Mouse (Mus musculus) 3T3-L1 (cell line): ENCODE measurements at regions not wholly inside any gene's neighbourhood (a gene's known extent, or its start where the extent isn't known, plus 50 kb on each side); places are given as distances from the start of the nearest gene placed in this dataset.
"Not testable (repeated sequence)": the region's sequence is repeated elsewhere in the genome, so short reads cannot be mapped to it uniquely, and the experiment has no call there.

Source experiments
- DNase-seq: peaks from one replicate; pipeline ENCODE4 v3.0.0-alpha.2; 2015; ENCODE audit warnings: low read depth, low spot score

DNA sequence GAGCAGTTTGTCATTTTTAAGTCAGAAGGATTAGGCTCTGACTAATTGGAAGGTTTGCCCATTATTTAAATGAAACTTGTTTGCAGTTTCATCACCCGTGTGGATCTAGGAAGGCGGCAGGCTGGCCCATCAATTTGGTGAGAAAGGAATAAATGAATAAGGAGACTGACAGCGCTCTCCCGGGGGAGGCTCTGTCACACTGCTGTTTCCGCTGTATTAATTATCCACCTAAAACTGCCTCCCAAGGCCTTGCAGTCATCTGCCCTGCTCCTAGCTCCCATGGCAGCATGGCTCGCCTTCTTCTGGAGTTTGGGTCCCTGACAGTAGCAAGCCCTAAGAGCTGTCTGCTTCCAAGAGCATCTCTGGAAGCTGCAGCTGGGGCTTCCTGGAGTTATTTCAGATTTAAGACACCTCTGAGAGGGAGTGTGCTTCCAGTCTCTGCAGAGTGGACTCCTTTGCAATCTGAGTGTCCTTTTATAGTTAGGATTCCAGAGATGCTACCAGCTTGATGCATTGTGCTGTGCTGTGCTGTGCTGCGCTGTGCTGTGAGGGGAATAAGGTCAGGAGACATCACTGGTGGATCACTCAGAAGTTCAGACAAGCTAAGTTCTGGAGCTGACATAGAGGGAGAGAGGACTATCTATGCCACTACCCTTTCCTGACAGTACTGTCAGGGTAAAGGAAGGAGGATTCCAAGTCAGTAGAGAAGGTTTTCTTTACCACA lies 452.9 kb upstream of the Arid1b start:
- DNase-seq: no peak

DNA sequence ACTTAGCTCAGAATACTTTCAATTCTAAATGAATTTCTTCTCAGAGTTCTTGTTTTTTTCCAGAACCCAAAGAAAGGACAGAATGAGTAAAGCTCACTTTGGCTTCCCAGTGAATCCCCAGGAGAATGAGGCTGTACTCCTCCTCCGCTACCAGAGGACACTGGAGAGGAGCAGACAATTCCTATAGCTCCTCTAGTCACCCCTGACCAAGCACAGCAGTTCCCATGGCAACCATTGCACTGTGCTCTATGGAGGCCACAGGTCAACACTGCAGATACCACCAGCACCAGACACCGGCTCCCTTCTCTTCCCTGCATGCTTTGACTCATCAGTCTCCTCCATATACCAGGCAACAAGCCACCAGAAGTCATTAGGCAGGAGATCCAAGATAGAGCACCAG lies 447.6 kb upstream of the Arid1b start:
- no peak for DNase-seq

DNA sequence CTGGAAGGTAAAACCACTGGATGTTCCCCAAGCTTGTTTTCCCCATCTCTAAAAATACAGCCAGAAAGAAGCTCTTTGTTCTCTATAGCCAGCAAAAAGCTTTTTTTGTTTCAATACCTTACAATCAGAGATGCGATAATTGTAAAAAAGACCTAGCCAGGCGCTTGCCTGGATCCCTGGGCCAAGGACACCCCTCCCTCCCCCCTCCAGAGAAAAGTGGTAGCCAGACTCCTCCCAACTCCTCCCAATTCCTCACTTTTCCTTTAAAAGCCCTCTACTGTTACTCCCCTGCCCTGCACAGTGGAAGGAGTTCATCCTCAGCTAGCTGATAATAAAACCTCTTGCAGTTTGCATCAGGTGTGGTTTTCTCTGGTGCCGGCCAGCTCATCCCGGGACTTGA lies 441.1 kb upstream of the Arid1b start:
- DNase-seq: not testable (repeated sequence)

- DNase-seq: no peak
Measured at GRCm38 (mm10) chr17:4563641-4564040, 430.5 kb upstream of the Arid1b start.

GRCm38 (mm10) chr17:4576883-4577282 lies 417.2 kb upstream of the Arid1b start:
- DNase-seq: no peak

- no peak for DNase-seq
Measured at GRCm38 (mm10) chr17:4581851-4582250, 412.3 kb upstream of the Arid1b start.

DNA sequence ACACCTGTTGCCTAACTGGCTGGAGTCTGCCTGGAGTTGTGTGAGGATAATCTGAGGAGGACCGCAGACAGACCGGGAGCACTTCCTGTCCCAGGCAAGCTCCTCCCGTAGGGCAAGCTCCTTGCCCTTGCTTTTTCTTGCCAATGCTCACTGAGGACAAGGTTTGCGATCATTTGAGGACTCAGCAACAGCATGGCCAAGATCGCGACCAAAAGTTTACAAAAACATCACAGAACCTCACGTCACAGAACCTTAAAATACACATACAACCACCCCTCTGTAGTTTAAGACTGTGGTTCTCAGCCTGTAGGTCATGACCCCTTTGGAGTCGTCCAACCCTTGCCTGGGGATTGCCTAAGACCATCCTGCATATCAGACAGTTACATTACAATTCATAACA lies 383.7 kb upstream of the Arid1b start:
- no peak for DNase-seq

DNA sequence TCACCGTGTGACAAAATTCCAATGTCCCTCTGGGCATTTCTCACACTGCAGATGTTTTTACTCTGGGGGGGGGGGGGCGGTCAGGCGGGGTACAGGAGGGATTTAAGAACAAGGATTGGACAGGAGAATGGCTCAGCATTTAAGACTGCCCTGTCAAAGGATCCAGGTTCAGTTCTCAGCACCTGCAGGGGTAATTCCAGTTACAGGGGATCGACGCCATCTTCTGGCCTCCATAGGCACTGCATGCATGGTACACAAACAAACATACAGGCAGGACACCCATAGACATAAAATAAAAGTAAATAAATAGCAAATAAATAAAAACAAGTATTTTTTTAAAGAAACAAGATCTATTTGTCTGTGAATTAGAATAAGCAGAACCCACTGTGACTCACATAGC lies 383.1 kb upstream of the Arid1b start:
- DNase-seq: no peak

GRCm38 (mm10) chr17:4611711-4612110 lies 382.4 kb upstream of the Arid1b start:
- DNase-seq: no peak

DNA sequence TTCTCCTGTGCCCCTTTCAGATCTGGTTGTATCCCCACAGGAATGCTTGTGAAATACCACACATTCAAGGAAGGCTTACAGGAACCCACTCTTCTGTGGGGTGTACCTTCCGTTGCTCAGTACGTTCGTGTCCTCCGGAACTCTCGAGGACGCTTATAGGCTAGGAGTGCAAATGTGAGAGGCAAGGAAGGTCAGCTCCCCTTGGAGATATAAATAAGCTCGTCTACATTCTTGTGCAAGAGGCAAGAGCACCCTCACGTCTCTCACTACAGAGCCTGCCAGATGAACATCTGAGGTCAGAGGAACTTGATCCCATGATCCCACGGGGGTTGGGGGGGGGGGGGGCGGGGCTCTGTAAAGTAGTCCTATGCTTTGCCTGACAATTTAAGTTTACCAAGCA lies 382.0 kb upstream of the Arid1b start:
- no peak for DNase-seq

GRCm38 (mm10) chr17:4612741-4613140 lies 381.4 kb upstream of the Arid1b start:
- DNase-seq: no peak

DNA sequence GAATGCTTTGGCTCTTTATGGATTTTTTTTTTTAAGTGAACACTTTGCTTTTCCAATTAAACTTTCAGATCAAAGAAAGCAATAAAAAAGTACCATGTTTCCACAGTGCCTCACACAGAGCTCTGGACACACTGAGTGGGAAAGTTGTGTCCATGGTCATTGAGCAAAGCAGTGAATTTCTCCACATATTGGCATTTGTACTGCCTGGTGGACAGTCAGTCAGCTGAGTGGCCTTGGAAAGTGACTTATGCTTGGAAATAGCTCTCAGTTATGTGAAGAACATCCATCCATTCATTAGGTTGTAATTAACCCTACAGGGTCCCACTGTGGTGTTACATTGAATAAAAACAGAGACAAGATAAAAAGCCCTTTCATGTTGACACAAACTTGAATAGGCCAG lies 373.8 kb upstream of the Arid1b start:
- DNase-seq: no peak

DNA sequence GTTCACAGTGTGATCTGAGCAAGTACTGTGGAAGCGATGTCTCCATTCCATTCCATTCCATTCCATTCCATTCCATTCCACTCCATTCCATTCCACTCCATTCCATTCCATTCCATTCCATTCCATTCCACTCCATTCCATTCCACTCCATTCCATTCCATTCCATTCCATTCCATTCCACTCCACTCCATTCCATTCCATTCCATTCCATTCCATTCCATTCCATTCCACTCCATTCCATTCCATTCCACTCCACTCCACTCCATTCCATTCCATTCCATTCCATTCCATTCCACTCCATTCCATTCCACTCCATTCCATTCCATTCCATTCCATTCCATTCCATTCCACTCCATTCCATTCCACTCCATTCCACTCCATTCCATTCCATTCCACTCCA lies 368.0 kb upstream of the Arid1b start:
- not testable (repeated sequence) for DNase-seq

DNA sequence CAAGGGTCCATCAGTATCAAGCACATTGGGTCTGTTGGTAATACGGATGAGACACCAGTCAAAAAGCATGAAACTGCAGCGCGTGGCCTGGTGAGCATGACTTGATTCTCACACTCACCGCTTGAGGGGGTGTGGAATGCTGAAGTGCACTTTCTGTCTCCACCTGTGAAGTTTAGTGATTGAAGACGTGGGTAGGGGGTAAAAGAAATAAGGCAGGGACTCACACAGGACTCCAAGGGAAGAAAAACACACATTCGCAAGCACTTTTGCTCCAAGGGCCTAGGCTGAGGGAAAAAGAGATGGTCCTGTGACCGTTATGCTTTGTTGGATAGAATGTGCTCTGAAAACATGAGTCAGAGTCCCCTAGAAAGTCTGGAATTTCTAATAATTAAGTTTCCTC lies 366.6 kb upstream of the Arid1b start:
- DNase-seq: no peak

DNA sequence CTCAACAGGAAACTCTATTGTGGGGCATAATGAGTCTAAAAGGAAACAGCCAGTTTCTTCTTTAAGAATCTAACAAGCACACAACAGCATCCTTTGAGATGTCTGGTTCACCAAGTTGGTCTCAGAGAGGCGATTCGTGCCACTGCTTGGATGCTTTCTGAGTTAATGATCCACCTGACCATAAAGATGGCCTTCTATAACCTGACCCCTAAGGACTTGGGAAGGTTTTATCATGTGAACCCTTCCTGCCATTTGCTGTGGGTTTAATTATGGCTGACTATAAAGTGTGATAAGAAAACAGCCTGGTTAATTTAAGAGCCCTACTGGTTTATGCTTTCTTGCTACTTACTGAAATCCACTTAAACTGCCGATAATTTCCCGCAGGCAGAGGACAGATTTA lies 363.0 kb upstream of the Arid1b start:
- DNase-seq: no peak

DNA sequence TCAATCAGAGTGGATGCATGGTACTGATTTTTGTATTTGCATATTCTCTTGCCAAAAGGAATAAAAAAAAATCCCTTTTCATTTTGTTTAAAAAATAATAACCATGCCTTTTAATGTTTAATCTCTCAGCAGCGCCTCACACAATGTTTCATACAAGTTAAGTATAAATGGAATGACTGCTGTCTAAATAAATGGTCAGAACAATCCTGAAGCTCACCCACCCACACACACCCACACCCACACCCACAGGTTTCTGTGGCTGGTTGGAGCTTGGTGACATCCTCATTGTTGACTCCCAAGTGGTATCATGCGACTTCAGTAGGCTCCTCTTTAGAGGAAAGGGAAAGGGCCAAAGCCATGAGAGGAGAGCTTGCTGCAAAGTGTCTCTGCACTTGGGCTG lies 361.6 kb upstream of the Arid1b start:
- DNase-seq: no peak

- DNase-seq: no peak
Measured at GRCm38 (mm10) chr17:4633771-4634170, 360.4 kb upstream of the Arid1b start.

DNA sequence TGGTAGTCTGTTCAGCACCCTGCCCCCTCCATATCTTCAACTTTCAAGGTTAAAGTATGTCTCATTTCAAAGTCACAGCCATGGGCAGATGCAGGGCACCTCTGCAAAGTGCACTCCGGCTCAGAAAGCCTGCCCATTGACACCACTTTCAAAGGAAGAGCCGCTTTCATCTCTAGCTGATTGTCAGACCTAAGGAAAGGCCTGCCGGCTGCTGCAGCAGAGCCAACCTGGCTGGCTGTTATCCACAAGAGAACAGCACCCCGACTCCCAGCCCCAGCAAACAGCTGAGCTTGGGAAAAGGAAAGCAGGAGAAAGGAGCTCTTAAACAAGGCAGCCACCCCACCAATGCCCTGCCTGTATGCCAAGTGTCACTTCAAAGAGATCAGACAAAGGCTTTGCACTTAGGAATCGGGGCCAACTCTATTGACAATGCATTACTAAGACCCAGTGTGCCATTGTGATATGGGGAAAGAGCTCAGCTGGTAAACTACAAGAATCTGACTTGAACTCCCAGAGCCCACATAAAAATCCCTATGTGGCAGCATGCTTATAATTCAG lies 357.3 kb upstream of the Arid1b start:
- no peak for DNase-seq

- DNase-seq: no peak
Measured at GRCm38 (mm10) chr17:4639531-4639930, 354.6 kb upstream of the Arid1b start.

DNA sequence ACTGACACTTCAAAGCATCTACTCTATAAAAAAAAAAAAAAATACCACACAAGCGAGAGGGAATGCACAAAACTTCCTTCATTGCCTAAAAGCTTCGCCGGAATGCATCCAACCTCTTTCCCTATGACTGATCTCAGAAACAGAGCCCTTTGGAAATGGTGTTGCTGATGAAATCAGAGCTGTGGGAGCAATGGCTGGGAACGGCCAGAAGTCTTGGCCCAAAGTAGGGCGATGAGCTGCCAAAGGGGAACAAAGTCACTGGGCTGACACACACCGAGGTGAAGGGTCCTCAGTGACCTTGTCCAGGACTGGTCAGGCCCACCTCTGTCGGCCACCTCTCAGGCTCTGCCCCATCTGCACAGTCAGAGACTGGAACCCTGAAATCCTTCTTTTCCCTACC lies 353.6 kb upstream of the Arid1b start:
- no peak for DNase-seq

DNA sequence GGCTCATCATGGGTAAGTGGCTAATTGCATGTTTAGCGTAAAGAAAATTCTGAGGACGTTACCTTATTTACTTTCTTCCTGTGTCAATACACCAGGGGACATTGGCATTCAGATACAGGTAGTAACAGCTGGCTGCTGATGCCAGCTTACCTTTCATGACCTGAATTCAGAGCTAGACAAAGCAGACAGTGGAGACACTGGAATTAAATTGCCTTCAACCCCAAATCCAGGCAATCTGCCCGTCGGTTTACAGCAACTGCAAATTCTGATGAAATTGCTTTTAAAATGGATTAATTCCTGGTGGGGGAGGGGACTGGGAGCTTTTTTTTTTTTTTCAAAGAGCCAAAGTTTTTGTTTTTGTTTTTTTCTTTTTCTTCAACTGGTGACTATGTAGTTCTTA lies 353.0 kb upstream of the Arid1b start:
- DNase-seq: no peak

- no peak for DNase-seq
Measured at GRCm38 (mm10) chr17:4642046-4642445, 352.1 kb upstream of the Arid1b start.

- DNase-seq: no peak
Measured at GRCm38 (mm10) chr17:4643343-4643742, 350.8 kb upstream of the Arid1b start.

DNA sequence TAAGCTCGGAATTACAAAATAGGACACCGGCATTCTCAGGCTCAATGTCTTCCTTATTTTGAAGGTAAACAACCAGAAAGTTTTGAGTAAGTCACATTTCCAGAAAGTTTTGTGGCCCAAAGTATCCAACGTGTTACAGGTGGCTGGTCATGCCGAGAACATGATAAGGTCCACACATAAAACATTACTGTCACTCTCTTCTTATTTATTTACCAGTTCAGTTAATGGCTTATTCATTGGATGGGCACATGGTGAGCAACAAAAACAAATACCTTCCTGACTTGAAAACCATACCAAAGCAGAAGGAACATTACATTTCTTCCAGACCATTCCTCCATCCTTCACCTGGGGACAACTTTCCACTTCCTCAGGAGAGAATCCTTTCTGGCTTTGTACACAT lies 345.5 kb upstream of the Arid1b start:
- DNase-seq: no peak
